Mouse (Mus musculus): ENCODE measurements around the gene Tmem126a. TPM values are rescaled to one million over a fixed set of nuclear protein-coding genes. Genes with fewer than 3 reads are reported as not detected.

Tmem126a gene
- polyA plus RNA-seq, 1 experiment, result 41.8 TPM

DNA sequence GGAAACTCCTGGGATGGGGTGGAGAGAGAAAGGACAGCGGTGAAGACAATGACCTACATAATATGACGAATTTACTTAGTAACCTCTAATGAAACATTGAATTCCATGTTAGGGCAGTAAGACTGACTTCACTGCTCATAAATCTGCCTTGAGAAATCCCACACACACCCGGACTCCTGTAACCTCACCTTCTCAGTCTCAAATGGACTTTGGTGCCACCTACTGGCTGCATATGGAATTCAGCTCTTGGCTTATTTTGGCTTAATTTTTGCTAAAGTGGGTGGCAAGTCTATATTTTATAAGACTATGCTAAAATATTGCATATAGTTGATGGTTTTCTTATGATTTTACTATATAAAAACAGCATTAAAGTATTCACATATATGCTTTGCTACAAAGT is 47.1 kb downstream of the Tmem126a start:
- peak in 1 of 2 experiments; percentile 85 for DNase-seq (ENCODE audit: extremely low spot score in 1 of 2, low spot score in 1 of 2)

Other genes with a start within 250 kb of the Tmem126a start
- not detected in 2 replicates for gene Ccdc83, start 191.5 kb downstream of the Tmem126a start, polyA plus RNA-seq (2012; rRNA removed)
- 62.9 and 63.6 TPM in 2 replicates for gene Sytl2, start 155.0 kb downstream of the Tmem126a start, polyA plus RNA-seq (2012; rRNA removed)
- 0.62 and 0.67 TPM in 2 replicates for gene Ccdc89, start 30.7 kb downstream of the Tmem126a start, polyA plus RNA-seq (2012; rRNA removed)
- gene Crebzf, start 14.5 kb downstream of the Tmem126a start, polyA plus RNA-seq (2012; rRNA removed), result 126 and 139 TPM in 2 replicates
- 22.5 and 24.5 TPM in 2 replicates for gene Tmem126b, start 18.8 kb upstream of the Tmem126a start, polyA plus RNA-seq (2012; rRNA removed)
- 139 and 141 TPM in 2 replicates for gene Dlg2, start 19.4 kb upstream of the Tmem126a start, polyA plus RNA-seq (2012; rRNA removed)